Mouse (Mus musculus) macrophage (primary cell): ENCODE results near the gene Kirrel3. TPM values are rescaled to one million over a fixed set of nuclear protein-coding genes. Genes with fewer than 3 reads are reported as not detected.

ENCODE experiments used
- H3K27ac ChIP-seq: fragments of 350-480 bp; formaldehyde crosslinking; 2 replicates; pipeline ENCODE4 v1.9.0; 2021
- H3K36me3 ChIP-seq: fragments of 350-480 bp; formaldehyde crosslinking; 2 replicates; pipeline ENCODE4 v1.9.0; 2021; ENCODE audit errors: inconsistent target
- H3K4me3 ChIP-seq: fragments of 350-480 bp; formaldehyde crosslinking; 2 replicates; pipeline ENCODE4 v1.9.0; 2021; ENCODE audit errors: inconsistent target
- H3K79me2 ChIP-seq: fragments of 350-480 bp; formaldehyde crosslinking; 2 replicates; pipeline ENCODE4 v1.9.0; 2021; ENCODE audit errors: inconsistent target
- WGBS: methylation state at CpG from one replicate; pipeline ENCODE4 v1.1.7; 2026; ENCODE audit warnings: inconsistent platforms; ENCODE audit not compliant: missing documents; 5-methylcytosine and 5-hydroxymethylcytosine counted together
- polyA plus RNA-seq: library from polyadenylated mRNA; stranded (reverse); fragments of 250-400 nt; gene quantifications from 3 replicates; pipeline ENCODE4 v1.2.4, GENCODE M21; 2018; ENCODE audit warnings: inconsistent platforms

Kirrel3 gene
- polyA plus RNA-seq, 1 experiment from 2014 or later, result not detected

DNA sequence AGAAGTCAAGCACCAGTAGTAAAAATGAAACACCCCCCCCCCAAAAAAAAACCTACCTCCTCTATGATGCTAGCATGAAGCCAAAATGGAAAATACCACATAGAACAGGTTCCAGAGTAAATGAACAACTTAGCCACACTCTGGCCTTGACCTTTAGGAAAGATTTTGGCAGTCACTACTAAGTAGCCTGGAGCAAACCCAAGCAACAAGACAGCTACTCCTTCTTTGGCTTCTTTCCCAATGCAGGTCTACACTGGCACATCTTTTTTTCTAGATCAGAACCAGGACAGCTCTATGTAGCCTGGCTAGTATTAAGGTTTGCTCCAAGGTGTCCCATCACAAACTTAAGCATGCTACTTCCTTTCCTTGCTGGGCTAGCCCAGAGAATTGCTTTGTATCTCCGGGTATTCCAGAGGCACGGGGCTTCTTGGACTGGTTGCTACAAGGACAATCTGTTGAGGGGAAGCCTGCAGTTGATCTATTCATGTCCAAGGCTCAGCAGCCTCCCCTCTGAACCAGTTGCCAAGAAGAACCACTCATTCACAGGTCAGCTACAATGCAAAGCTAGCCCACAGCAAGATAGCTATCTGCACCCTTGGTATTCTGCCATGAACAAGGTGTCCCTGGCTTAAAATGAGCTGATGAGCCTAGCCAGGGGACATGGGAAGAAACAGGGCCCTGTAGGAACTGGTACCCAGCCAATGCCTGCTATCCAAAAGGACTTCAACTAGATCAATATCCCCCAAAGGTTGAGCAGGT lies 573.1 kb downstream of the Kirrel3 start:
- Histone ChIP-seq H3K27ac (no peak overlapping the region), H3K4me3 (no peak overlapping the region)
- 96% methylated on average over 2 of the region's 2 CpGs for WGBS

DNA sequence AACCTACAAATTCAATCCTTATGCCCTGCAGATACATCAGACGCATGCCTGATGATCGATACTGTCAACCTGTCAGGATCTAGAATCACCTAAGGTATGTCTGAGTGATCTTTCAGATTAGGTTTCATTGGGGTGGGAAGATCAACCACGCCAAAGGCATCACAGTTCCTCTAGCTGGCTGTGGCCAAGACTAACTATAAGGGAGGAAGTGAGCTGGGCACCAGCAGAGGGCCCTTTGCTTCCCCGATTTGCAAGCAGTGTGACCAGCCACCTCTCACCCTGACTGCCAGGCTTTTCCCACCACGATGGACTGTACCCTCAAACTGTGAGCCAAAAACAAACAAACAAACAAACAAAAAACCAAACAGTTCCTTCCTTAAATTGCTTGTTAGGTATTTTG lies 574.2 kb downstream of the Kirrel3 start:
- 46% methylated on average over 5 of the region's 5 CpGs for WGBS
- no peak overlapping the region for H3K27ac ChIP-seq
- H3K79me2 ChIP-seq, result peaks cover 16% of the 10 kb centered on the region; the same call in 1 of the 2 replicates
- H3K36me3 ChIP-seq, result no peaks in the 10 kb centered on the region
- no peak overlapping the region for H3K4me3 ChIP-seq

More for the DNA sequence above, 573.1 kb downstream of the Kirrel3 start:
- no peaks in the 10 kb centered on the region for H3K36me3 ChIP-seq
- H3K79me2 ChIP-seq, result peaks cover 16% of the 10 kb centered on the region; the same call in 1 of the 2 replicates

DNA sequence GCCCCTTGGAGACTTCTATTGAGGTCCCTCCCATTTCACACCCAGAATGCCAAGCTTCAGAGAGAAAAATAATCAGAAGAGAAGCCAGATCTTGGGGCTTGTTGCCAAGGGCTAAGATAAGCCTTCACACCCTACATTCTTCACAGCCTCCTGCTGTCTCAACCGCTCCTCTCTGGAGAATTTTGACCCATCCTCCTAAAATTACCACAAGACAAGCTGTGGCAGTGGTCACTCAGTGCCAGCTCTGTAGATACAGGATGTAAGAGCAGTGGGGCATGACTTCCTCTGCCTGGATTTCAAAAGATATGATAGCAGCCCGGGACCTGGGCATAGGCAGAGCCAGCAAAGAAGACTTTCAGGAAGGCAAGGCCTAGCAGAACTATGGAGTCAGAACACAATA lies 575.8 kb downstream of the Kirrel3 start:
- H3K79me2 ChIP-seq, result peaks cover 16% of the 10 kb centered on the region; the same call in 1 of the 2 replicates
- WGBS, result 28% methylated on average over 2 of the region's 2 CpGs
- H3K36me3 ChIP-seq, result no peaks in the 10 kb centered on the region
- H3K27ac ChIP-seq, result no peak overlapping the region
- no peak overlapping the region for H3K4me3 ChIP-seq
